Mouse (Mus musculus): ENCODE measurements at regions not wholly inside any gene's neighbourhood (a gene's known extent, or its start where the extent isn't known, plus 50 kb on each side); places are given as distances from the start of the nearest gene placed in this dataset.

- intact Hi-C loops (cut with DNase I): no loop called here
- DNase-seq (ENCODE audit: extremely low spot score in 1 of 2, low spot score in 2 of 2): no peak
These were observed 418.1 kb downstream of the Sorl1 start for GRCm38 (mm10) chr9:41705972-41706371.

GRCm38 (mm10) chr9:41705461-41705903, 418.6 kb downstream of the Sorl1 start:
- intact Hi-C loops (cut with DNase I): no loop called here
- DNase-seq (ENCODE audit: extremely low spot score in 1 of 2, low spot score in 2 of 2): no peak

- intact Hi-C loops (cut with DNase I): no loop called here
- DNase-seq (ENCODE audit: extremely low spot score in 1 of 2, low spot score in 2 of 2): no peak
These were observed 421.0 kb downstream of the Sorl1 start for GRCm38 (mm10) chr9:41703091-41703490.

GRCm38 (mm10) chr9:41700683-41701082, 423.4 kb downstream of the Sorl1 start:
- DNase-seq (ENCODE audit: extremely low spot score in 1 of 2, low spot score in 2 of 2): peak in 1 of 2 experiments; percentile 19
- intact Hi-C loops (cut with DNase I): no loop called here

GRCm38 (mm10) chr9:41699031-41699430, 425.1 kb downstream of the Sorl1 start:
- intact Hi-C loops (cut with DNase I): no loop called here
- DNase-seq (ENCODE audit: extremely low spot score in 1 of 2, low spot score in 2 of 2): no peak

GRCm38 (mm10) chr9:41697611-41698467, 426.3 kb downstream of the Sorl1 start:
- intact Hi-C loops (cut with DNase I): no loop called here
- DNase-seq (ENCODE audit: extremely low spot score in 1 of 2, low spot score in 2 of 2): peak; percentile 30 to 46

GRCm38 (mm10) chr9:41697160-41697559, 426.9 kb downstream of the Sorl1 start:
- no peak for DNase-seq (ENCODE audit: extremely low spot score in 1 of 2, low spot score in 2 of 2)
- intact Hi-C loops (cut with DNase I): no loop called here

- DNase-seq (ENCODE audit: extremely low spot score in 1 of 2, low spot score in 2 of 2): peak in 1 of 2 experiments; percentile 29
These were observed 441.2 kb downstream of the Sorl1 start for GRCm38 (mm10) chr9:41682911-41683310.

GRCm38 (mm10) chr9:41675656-41676055, 448.4 kb downstream of the Sorl1 start:
- no peak for DNase-seq (ENCODE audit: extremely low spot score in 1 of 2, low spot score in 2 of 2)
- intact Hi-C loops (cut with DNase I): no loop called here

More at GRCm38 (mm10) chr9:41682911-41683310, 441.2 kb downstream of the Sorl1 start:
- intact Hi-C loops (cut with DNase I): loop anchor here (10.0 kb wide), 1 partner anchor 458 kb away; no protein-coding TSS in a partner anchor

GRCm38 (mm10) chr9:41672958-41673357, 451.1 kb downstream of the Sorl1 start:
- intact Hi-C loops (cut with DNase I): no loop called here
- DNase-seq (ENCODE audit: extremely low spot score in 1 of 2, low spot score in 2 of 2): no peak

GRCm38 (mm10) chr9:41668741-41669140, 455.4 kb downstream of the Sorl1 start:
- intact Hi-C loops (cut with DNase I): no loop called here
- peak in 1 of 2 experiments; percentile 27 for DNase-seq (ENCODE audit: extremely low spot score in 1 of 2, low spot score in 2 of 2)

GRCm38 (mm10) chr9:41665000-41665685, 459.0 kb downstream of the Sorl1 start:
- peak; percentile 73 to 75 for DNase-seq (ENCODE audit: extremely low spot score in 1 of 2, low spot score in 2 of 2)
- intact Hi-C loops (cut with DNase I): no loop called here

GRCm38 (mm10) chr9:41660576-41660975, 463.5 kb downstream of the Sorl1 start:
- DNase-seq (ENCODE audit: extremely low spot score in 1 of 2, low spot score in 2 of 2): no peak
- intact Hi-C loops (cut with DNase I): no loop called here

- intact Hi-C loops (cut with DNase I): no loop called here
- no peak for DNase-seq (ENCODE audit: extremely low spot score in 1 of 2, low spot score in 2 of 2)
These were observed 464.1 kb downstream of the Sorl1 start for GRCm38 (mm10) chr9:41660011-41660410.

- DNase-seq (ENCODE audit: extremely low spot score in 1 of 2, low spot score in 2 of 2): no peak
- intact Hi-C loops (cut with DNase I): no loop called here
These were observed 470.2 kb upstream of the Ubash3b start for GRCm38 (mm10) chr9:41631564-41632205.

GRCm38 (mm10) chr9:41621341-41621740, 459.8 kb upstream of the Ubash3b start:
- intact Hi-C loops (cut with DNase I): no loop called here
- no peak for DNase-seq (ENCODE audit: extremely low spot score in 1 of 2, low spot score in 2 of 2)

GRCm38 (mm10) chr9:41614002-41614401, 452.5 kb upstream of the Ubash3b start:
- DNase-seq (ENCODE audit: extremely low spot score in 1 of 2, low spot score in 2 of 2): no peak
- intact Hi-C loops (cut with DNase I): no loop called here

- intact Hi-C loops (cut with DNase I): no loop called here
- no peak for DNase-seq (ENCODE audit: extremely low spot score in 1 of 2, low spot score in 2 of 2)
These were observed 451.5 kb upstream of the Ubash3b start for GRCm38 (mm10) chr9:41612802-41613550.

GRCm38 (mm10) chr9:41612452-41612795, 450.9 kb upstream of the Ubash3b start:
- no peak for DNase-seq (ENCODE audit: extremely low spot score in 1 of 2, low spot score in 2 of 2)
- intact Hi-C loops (cut with DNase I): no loop called here

All from left cerebral cortex, postnatal 10 days (tissue).